Mouse (Mus musculus): ENCODE measurements at regions not wholly inside any gene's neighbourhood (a gene's known extent, or its start where the extent isn't known, plus 50 kb on each side); places are given as distances from the start of the nearest gene placed in this dataset.

GRCm38 (mm10) chr15:50267542-50267941 lies 3617.2 kb upstream of the Gm7489 start:
- TF ChIP-seq CTCF (IDR thresholded peaks at IDR 0.05; ENCODE audit: low read depth, low read length) (no peak), GATA1 (IDR thresholded peaks at IDR 0.05; ENCODE audit: borderline replicate concordance, low read length) (no peak)
